Mouse (Mus musculus): ENCODE data around the gene Ppp3r2. TPM values are rescaled to one million over a fixed set of nuclear protein-coding genes. Genes with fewer than 3 reads are reported as not detected.

Ppp3r2 gene
- not detected for polyA plus RNA-seq (2012; fragmentation: generic; extraction: Trizol)
- long read RNA-seq, experiment 1 = 0 reads
- long read RNA-seq, experiment 2 = 0 reads

GRCm38 (mm10) chr4:49681812-49682211 is at the start of gene Ppp3r2:
Ppp3r2 (minus strand) TSS chr4:49682024.
- Histone ChIP-seq H3K4me3 (ENCODE audit: insufficient read depth, poor library complexity, severe bottlenecking) (no peak within 1 kb of the TSS), H3ac (ENCODE audit: control insufficient read depth, insufficient read length, low read depth) (no peak within 1 kb of the TSS), H3K36me3 (ENCODE audit: control insufficient read depth, insufficient read depth) (no peaks in the 10 kb centered on the region), H3K79me2 (ENCODE audit: control insufficient read depth, insufficient read depth) (no peaks in the 10 kb centered on the region), H3K79me3 (ENCODE audit: low read depth) (no peaks in the 10 kb centered on the region), H3K27me3 (ENCODE audit: control insufficient read depth, insufficient read depth, insufficient read length) (no peaks in the 10 kb centered on the region)
- no peak for TF ChIP-seq MAX (IDR thresholded peaks at IDR 0.05)
- TF ChIP-seq MYOD1 (IDR thresholded peaks at IDR 0.05; ENCODE audit: control insufficient read depth, insufficient read length, low read depth) = no peak
- TF ChIP-seq CTCF (IDR thresholded peaks at IDR 0.05; ENCODE audit: control insufficient read depth, insufficient read depth, insufficient read length) = no peak
- TF ChIP-seq USF1 (IDR thresholded peaks at IDR 0.05; ENCODE audit: low read depth) = no peak
- no peak for TF ChIP-seq MYOG (IDR thresholded peaks at IDR 0.05; ENCODE audit: control insufficient read depth, extremely low read depth, insufficient read length)
- TF ChIP-seq FOSL1 (IDR thresholded peaks at IDR 0.05; ENCODE audit: insufficient read depth, low read length, poor library complexity, severe bottlenecking) = no peak
- TF ChIP-seq CEBPB (IDR thresholded peaks at IDR 0.05; ENCODE audit: low read depth) = no peak

GRCm38 (mm10) chr4:49729326-49729725 is 47.5 kb upstream of the Ppp3r2 start:
- Histone ChIP-seq H3K36me3 (ENCODE audit: control insufficient read depth, insufficient read depth) (no peaks in the 10 kb centered on the region), H3K27me3 (ENCODE audit: control insufficient read depth, insufficient read depth, insufficient read length) (no peaks in the 10 kb centered on the region), H3K79me2 (ENCODE audit: control insufficient read depth, insufficient read depth) (no peaks in the 10 kb centered on the region), H3ac (ENCODE audit: control insufficient read depth, insufficient read length, low read depth) (no peak overlapping the region), H3K79me3 (ENCODE audit: low read depth) (no peaks in the 10 kb centered on the region), H3K4me3 (ENCODE audit: insufficient read depth, poor library complexity, severe bottlenecking) (no peak overlapping the region)
- TF ChIP-seq CEBPB (IDR thresholded peaks at IDR 0.05; ENCODE audit: low read depth) (no peak), FOSL1 (IDR thresholded peaks at IDR 0.05; ENCODE audit: insufficient read depth, low read length, poor library complexity, severe bottlenecking) (no peak)

GRCm38 (mm10) chr4:49723908-49724307 is 42.1 kb upstream of the Ppp3r2 start:
- H3K27me3 ChIP-seq (ENCODE audit: control insufficient read depth, insufficient read depth, insufficient read length) = no peaks in the 10 kb centered on the region
- TF ChIP-seq USF1 (IDR thresholded peaks at IDR 0.05; ENCODE audit: low read depth) (no peak), MAX (IDR thresholded peaks at IDR 0.05) (no peak), CTCF (IDR thresholded peaks at IDR 0.05; ENCODE audit: control insufficient read depth, insufficient read depth, insufficient read length) (no peak), MYOD1 (IDR thresholded peaks at IDR 0.05; ENCODE audit: control insufficient read depth, insufficient read length, low read depth) (no peak), FOSL1 (IDR thresholded peaks at IDR 0.05; ENCODE audit: insufficient read depth, low read length, poor library complexity, severe bottlenecking) (no peak), MYOG (IDR thresholded peaks at IDR 0.05; ENCODE audit: control insufficient read depth, extremely low read depth, insufficient read length) (no peak), CEBPB (IDR thresholded peaks at IDR 0.05; ENCODE audit: low read depth) (no peak)
- no peaks in the 10 kb centered on the region for H3K79me2 ChIP-seq (ENCODE audit: control insufficient read depth, insufficient read depth)
- H3K4me3 ChIP-seq (ENCODE audit: insufficient read depth, poor library complexity, severe bottlenecking) = no peak overlapping the region
- no peak overlapping the region for H3ac ChIP-seq (ENCODE audit: control insufficient read depth, insufficient read length, low read depth)
- H3K36me3 ChIP-seq (ENCODE audit: control insufficient read depth, insufficient read depth) = no peaks in the 10 kb centered on the region
- H3K79me3 ChIP-seq (ENCODE audit: low read depth) = no peaks in the 10 kb centered on the region

GRCm38 (mm10) chr4:49691405-49692194 is 9.8 kb upstream of the Ppp3r2 start:
- TF ChIP-seq FOSL1 (IDR thresholded peaks at IDR 0.05; ENCODE audit: insufficient read depth, low read length, poor library complexity, severe bottlenecking) (no peak), CTCF (IDR thresholded peaks at IDR 0.05; ENCODE audit: control insufficient read depth, insufficient read depth, insufficient read length) (no peak), USF1 (IDR thresholded peaks at IDR 0.05; ENCODE audit: low read depth) (no peak), MAX (IDR thresholded peaks at IDR 0.05) (no peak), CEBPB (IDR thresholded peaks at IDR 0.05; ENCODE audit: low read depth) (no peak), MYOG (IDR thresholded peaks at IDR 0.05; ENCODE audit: control insufficient read depth, extremely low read depth, insufficient read length) (no peak), MYOD1 (IDR thresholded peaks at IDR 0.05; ENCODE audit: control insufficient read depth, insufficient read length, low read depth) (no peak)

GRCm38 (mm10) chr4:49688594-49689288 is 6.9 kb upstream of the Ppp3r2 start:
- no peaks in the 10 kb centered on the region for H3K79me3 ChIP-seq (ENCODE audit: low read depth)
- TF ChIP-seq USF1 (IDR thresholded peaks at IDR 0.05; ENCODE audit: low read depth) (no peak), CTCF (IDR thresholded peaks at IDR 0.05; ENCODE audit: control insufficient read depth, insufficient read depth, insufficient read length) (peak; percentile 2)
- no peaks in the 10 kb centered on the region for H3K36me3 ChIP-seq (ENCODE audit: control insufficient read depth, insufficient read depth)
- H3K4me3 ChIP-seq (ENCODE audit: insufficient read depth, poor library complexity, severe bottlenecking) = no peak overlapping the region
- H3ac ChIP-seq (ENCODE audit: control insufficient read depth, insufficient read length, low read depth) = no peak overlapping the region
- H3K79me2 ChIP-seq (ENCODE audit: control insufficient read depth, insufficient read depth) = no peaks in the 10 kb centered on the region
- peaks cover 5% of the 10 kb centered on the region for H3K27me3 ChIP-seq (ENCODE audit: control insufficient read depth, insufficient read depth, insufficient read length)

More at GRCm38 (mm10) chr4:49691405-49692194, 9.8 kb upstream of the Ppp3r2 start:
- no peaks in the 10 kb centered on the region for H3K79me2 ChIP-seq (ENCODE audit: control insufficient read depth, insufficient read depth)
- H3K79me3 ChIP-seq (ENCODE audit: low read depth) = no peaks in the 10 kb centered on the region
- H3ac ChIP-seq (ENCODE audit: control insufficient read depth, insufficient read length, low read depth) = no peak overlapping the region
- H3K27me3 ChIP-seq (ENCODE audit: control insufficient read depth, insufficient read depth, insufficient read length) = peaks cover 5% of the 10 kb centered on the region
- no peaks in the 10 kb centered on the region for H3K36me3 ChIP-seq (ENCODE audit: control insufficient read depth, insufficient read depth)
- H3K4me3 ChIP-seq (ENCODE audit: insufficient read depth, poor library complexity, severe bottlenecking) = no peak overlapping the region

All from C2C12 (cell line).